Mouse (Mus musculus) brown adipose tissue, adult 24 weeks (tissue): Measurements from ENCODE around the gene Sult1c2. TPM values are rescaled to one million over a fixed set of nuclear protein-coding genes. Genes with fewer than 3 reads are reported as not detected.
"Not testable (repeated sequence)": the region's sequence is repeated elsewhere in the genome, so short reads cannot be mapped to it uniquely, and the experiment has no call there.

ENCODE experiments used
- H3K27ac ChIP-seq: fragments of 200-500 bp; replicated peaks from 2 replicates; pipeline ENCODE4 v1.5.1; 2012; ENCODE audit warnings: low read depth, mild to moderate bottlenecking, low read length
- H3K4me1 ChIP-seq: fragments of 200-500 bp; 2 replicates; pipeline ENCODE4 v1.6.1; 2012; ENCODE audit warnings: low read length, mixed read lengths; ENCODE audit not compliant: control insufficient read depth, insufficient read depth, insufficient read length
- H3K4me3 ChIP-seq: fragments of 200-500 bp; 2 replicates; pipeline ENCODE4 v1.5.1; 2012; ENCODE audit warnings: low read depth, mild to moderate bottlenecking, low read length, moderate library complexity; ENCODE audit not compliant: insufficient read depth
- polyA plus RNA-seq: library from polyadenylated mRNA; stranded (reverse); fragments of >200 nt; gene quantifications from 2 replicates; pipeline ENCODE4 v1.2.4, GENCODE M21; 2012; ENCODE audit not compliant: missing spikeins, insufficient read depth, insufficient read length

The Sult1c2 gene
- not detected in 2 replicates for polyA plus RNA-seq

- H3K27ac ChIP-seq: no peak within 1 kb of the TSS
- H3K4me3 ChIP-seq: no peak within 1 kb of the TSS
- no peaks in the 10 kb centered on the region for H3K4me1 ChIP-seq
These were observed at the start of gene Sult1c2 for GRCm38 (mm10) chr17:53846206-53846605. TSS of gene Sult1c2 (minus strand) at chr17:53846339.

DNA sequence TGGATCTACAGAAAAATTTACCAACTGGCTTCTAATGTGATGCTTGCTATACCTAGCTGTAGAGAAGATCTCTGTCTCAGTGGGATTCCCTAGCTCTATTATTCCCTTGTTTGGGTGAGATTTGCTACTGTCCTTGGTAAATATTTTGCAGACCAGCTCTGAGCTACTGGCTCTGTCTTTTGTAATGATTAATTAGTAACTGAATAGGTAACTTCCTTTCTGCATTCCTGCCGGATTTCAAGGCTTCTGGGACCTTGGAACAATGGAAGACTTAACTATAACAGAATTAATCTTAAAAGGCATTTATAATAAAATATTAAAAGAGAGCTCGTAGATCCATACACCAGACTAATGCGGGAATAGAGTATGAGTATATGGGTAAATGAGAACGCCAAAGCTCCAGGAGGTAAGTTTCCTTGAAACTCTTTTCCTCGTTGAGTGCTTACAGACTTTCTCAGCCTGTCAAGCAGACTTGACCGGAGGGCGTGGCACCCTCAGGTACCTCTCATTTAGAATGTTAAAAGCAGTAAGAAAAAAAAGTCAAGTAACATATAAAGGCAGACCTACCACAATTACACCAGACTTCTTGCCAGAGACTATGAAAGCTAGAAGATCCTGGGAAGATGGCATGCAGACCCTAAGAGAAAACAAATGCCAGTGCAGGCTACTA is 33.0 kb upstream of the Sult1c2 start:
- H3K4me3 ChIP-seq, H3K27ac ChIP-seq, H3K4me1 ChIP-seq: not testable (repeated sequence)

- H3K27ac ChIP-seq: no peak overlapping the region
- H3K4me1 ChIP-seq: no peaks in the 10 kb centered on the region
- H3K4me3 ChIP-seq: no peak overlapping the region
These were observed 28.3 kb upstream of the Sult1c2 start for GRCm38 (mm10) chr17:53874433-53874832.

DNA sequence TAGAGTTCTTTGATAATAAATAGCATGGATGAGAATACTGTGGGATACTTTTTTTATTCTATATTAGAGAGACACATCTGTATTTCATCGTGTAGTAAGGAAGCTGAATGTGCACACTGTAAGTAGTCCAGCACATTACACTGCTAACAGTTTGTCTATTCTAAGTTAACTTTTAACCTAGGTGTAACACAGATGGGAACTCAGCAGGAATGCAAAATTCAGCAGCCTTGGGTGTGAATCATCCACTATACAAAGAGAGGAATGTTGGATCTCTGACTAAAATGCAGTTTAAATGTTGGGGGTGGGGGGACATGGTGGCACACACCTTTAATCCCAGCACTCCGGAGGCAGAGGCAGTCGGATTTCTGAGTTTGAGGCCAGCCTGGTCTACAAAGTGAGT is 26.1 kb upstream of the Sult1c2 start:
- Histone ChIP-seq H3K4me3 (no peak overlapping the region), H3K27ac (no peak overlapping the region), H3K4me1 (no peaks in the 10 kb centered on the region)

GRCm38 (mm10) chr17:53869931-53870330 is 23.8 kb upstream of the Sult1c2 start:
- H3K4me1 ChIP-seq: no peaks in the 10 kb centered on the region
- no peak overlapping the region for H3K4me3 ChIP-seq

DNA sequence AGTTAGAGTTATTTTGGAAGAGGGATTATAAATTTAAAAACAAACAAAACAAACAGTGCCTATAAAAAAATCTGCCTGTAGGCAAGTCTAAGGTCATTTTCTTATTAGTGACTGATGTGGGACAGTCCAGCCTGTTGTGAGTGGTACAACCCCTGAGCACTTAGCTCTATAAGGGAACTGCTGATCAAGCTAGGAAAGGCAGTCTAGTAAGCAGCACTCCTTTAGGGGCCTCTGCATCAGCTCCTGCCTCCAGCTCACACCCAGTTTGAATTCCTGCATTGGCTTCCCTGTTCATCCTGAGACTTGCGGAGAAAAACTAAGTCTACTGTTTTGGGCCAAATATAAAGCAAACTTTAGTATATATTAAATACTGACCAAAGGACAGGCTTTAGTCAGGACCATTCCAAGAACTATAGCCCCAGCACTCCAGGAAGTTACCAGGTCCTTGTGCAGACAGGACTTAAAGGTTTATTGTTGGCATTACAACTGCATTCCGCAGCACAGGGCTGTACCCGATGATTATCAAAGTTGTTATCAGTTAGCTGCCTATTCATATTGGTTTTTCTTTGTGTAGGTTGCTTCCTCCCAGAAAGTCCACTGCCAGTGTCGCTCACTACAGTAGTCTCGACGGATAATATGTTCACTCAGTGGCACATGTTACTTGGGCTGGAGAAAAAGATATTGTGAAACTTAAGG is 19.3 kb upstream of the Sult1c2 start:
- H3K4me3 ChIP-seq: no peak overlapping the region
- no peaks in the 10 kb centered on the region for H3K4me1 ChIP-seq
- H3K27ac ChIP-seq: no peak overlapping the region

More at GRCm38 (mm10) chr17:53869931-53870330, 23.8 kb upstream of the Sult1c2 start:
- H3K27ac ChIP-seq: no peak overlapping the region

DNA sequence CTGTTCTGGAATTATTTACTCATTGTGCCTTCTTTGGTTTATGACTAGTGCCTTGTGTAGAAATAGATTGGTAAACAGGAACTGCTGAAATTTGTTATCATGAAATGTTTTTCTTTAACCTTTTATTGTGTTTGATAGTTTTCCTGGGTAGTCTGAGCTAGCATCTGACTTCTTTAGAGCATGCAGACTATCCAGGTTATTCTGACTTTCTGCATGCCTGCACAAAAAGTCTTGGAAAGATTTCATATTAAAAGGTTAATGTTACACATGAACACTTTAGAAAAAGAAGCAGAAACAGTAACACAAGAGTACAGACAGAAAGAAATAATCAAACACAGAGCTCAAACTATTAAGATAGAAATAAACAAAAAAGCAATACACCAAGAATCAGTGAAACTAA is 14.4 kb upstream of the Sult1c2 start:
- H3K27ac ChIP-seq: no peak overlapping the region
- H3K4me3 ChIP-seq: no peak overlapping the region
- no peaks in the 10 kb centered on the region for H3K4me1 ChIP-seq

DNA sequence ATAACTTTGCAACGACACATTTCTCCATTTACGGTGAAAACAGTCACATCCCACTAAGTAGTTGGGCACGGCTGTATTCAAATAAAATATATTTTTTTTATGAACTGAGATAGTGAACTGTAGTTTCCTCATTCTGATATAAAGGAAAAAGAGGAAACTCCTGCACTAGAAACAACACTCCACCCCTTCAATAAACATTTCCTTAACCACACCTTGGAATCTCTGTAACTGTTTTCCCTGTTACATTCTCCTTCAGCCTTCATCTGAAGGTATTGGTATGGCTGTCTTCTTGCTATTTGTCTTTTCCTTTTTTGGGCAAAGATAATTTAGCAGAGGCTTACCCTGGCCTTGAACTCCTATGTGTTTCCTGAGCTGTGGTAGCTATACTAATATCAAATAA is 8.9 kb upstream of the Sult1c2 start:
- no peaks in the 10 kb centered on the region for H3K4me1 ChIP-seq
- H3K27ac ChIP-seq: no peak overlapping the region
- H3K4me3 ChIP-seq: no peak overlapping the region

DNA sequence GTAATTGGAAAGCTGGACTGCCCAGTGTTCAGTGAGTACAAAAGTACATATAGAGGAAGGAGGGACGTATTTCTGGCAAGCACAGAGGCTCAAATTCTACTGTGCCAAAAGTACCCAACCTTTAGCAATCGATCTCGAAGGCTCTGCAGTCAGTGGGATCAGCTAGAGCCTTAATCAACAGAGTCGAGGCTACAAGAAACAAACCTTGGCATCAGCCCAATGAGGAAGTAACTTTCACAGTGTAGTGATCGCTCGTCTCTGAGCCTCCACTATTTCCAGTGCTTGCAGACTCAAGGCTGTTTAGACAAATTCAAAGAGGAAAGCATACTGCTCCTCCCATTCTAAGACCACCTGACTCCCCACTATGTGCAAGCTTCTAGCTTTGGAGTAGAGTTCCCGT is 343 bp downstream of the Sult1c2 start:
- Histone ChIP-seq H3K4me1 (no peaks in the 10 kb centered on the region), H3K4me3 (no peak overlapping the region), H3K27ac (no peak overlapping the region)

DNA sequence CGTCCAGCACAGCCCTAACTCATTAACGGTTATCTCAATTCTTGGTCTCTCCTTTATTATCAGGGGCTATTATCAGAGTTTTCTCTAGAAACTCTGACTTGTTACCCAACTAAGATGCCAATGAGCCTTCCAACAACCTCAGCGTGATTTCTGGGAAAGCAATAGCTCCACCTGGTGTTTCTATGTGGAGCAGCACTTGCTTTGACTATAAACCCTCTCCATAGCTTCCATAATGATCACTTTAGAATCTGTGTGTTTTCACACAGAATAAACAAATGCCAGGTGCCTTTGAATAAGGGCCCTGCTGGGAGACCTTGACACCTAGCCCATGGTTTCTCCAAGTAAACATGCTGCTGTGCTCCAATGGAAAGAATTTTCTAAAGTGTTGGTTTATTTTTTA is 12.8 kb downstream of the Sult1c2 start:
- H3K4me1 ChIP-seq: no peaks in the 10 kb centered on the region
- H3K27ac ChIP-seq: no peak overlapping the region
- no peak overlapping the region for H3K4me3 ChIP-seq

DNA sequence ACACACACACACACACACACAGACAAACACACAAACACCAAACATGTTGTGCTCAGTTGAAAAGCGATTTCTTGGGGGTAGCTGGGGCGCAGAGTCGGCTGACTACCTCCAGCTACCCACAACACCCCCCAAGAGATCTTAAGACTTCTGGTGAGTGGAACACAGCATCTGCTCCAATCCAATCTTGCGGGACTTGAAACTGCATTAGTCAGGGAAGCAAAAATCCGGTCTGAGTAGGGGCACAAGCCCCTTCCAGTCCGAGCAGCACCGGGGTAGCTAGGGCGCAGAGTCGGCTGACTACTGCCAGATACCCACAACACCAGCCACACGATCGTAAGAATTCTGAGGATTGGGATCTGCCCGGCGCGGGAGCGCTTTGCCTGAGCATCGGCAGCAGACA is 42.2 kb downstream of the Sult1c2 start:
- not testable (repeated sequence) for H3K4me3 ChIP-seq, H3K4me1 ChIP-seq, H3K27ac ChIP-seq

DNA sequence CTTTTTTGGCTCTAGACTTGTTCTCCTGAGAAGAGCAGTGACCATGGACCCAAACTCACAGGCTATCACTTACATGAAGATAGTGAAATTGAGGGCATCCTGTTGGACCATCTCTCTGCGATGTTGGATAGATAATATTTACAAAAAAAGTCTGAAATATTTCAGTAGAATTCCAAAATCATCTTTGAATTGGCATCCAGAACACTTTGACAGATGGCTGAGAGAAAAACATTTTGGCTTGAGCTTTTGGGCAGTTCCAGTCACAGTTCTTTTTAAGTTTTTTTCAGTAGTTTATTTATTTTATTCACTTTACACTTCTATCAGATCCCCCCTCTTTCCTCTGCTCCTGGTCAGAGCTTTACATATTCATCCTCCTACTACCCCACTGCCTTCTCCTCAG is 62.8 kb downstream of the Sult1c2 start:
- Histone ChIP-seq H3K4me3 (no peak overlapping the region), H3K27ac (no peak overlapping the region), H3K4me1 (no peaks in the 10 kb centered on the region)

Other genes starting within 250 kb of the Sult1c2 start
- not detected in 2 replicates for gene Sgo1, start 157.0 kb downstream of the Sult1c2 start, polyA plus RNA-seq
- gene Sult1c1, start 144.3 kb upstream of the Sult1c2 start, polyA plus RNA-seq: not detected in 2 replicates